Mouse (Mus musculus): ENCODE measurements at regions not wholly inside any gene's neighbourhood (a gene's known extent, or its start where the extent isn't known, plus 50 kb on each side); places are given as distances from the start of the nearest gene placed in this dataset.

DNA sequence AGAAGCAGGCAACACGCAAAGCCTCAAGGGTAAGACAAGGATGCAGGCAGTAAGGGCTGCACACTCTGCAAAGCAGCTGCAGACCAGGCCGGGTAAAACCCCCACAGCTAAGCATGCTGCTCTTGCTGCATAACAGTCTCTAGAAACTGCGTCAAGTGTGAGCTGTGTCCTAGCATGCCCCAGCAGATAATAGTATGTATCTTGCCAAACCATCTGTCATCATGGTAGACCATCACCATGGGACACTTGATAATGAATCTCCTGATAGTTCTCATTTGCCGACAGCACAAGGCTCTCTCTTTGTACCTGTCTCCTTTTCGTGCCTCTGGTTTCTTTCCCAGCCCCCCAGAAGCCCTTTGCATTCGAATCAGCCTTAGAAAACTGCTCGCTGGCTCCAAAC, 52.5 kb upstream of the Ddx18 start:
- DNase-seq (ENCODE audit: low spot score in 2 of 2), result no peak

DNA sequence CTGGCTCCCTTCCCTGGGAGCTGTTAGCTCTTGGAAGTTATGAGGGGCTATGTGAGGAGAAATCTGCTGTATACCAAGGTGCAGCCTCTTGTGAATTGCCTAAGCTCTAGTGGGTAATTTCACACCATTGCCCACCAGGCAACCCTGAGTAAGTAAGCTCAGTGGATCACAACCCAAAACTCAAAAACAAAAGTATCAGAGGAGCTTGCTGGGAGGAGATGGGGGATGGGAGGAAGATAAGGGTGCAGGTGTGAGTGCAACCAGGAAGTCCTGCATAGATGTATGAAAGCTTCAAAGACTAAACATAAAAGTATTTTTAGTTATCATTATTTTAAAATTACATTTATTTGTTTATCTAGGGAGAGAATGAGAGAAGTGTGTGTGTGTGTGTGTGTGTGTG, 50.8 kb upstream of the Ddx18 start:
- DNase-seq (ENCODE audit: low spot score in 2 of 2), result no peak

Data from frontal cortex, postnatal 14 days (tissue).